Mouse (Mus musculus) embryonic facial prominence, embryonic 12.5 days (tissue): ENCODE data around the gene Exoc4. TPM values are rescaled to one million over a fixed set of nuclear protein-coding genes. Genes with fewer than 3 reads are reported as not detected.

Source experiments
- ATAC-seq: fragments of 200-750 bp; cut with Nextera tagmentation; 2 replicates; pipeline ENCODE4 v1.8.0; 2017; ENCODE audit not compliant: insufficient number of reproducible peaks, insufficient read depth, low FRiP score, low TSS enrichment
- H3K27ac ChIP-seq: fragments of 300-500 bp; sonication (generic); 2 replicates; pipeline ENCODE4 v1.5.1; 2016; ENCODE audit warnings: mild to moderate bottlenecking
- H3K27me3 ChIP-seq: fragments of 300-500 bp; sonication (generic); 2 replicates; pipeline ENCODE4 v1.6.1; 2016; ENCODE audit warnings: mild to moderate bottlenecking, moderate library complexity
- H3K36me3 ChIP-seq: fragments of 300-500 bp; sonication (generic); 2 replicates; pipeline ENCODE4 v1.6.1; 2016; ENCODE audit warnings: mild to moderate bottlenecking
- H3K4me1 ChIP-seq: fragments of 300-500 bp; sonication (generic); 2 replicates; pipeline ENCODE4 v1.6.1; 2016
- H3K4me2 ChIP-seq: fragments of 300-500 bp; sonication (generic); replicated peaks from 2 replicates; pipeline ENCODE4 v1.6.1; 2016; ENCODE audit warnings: mild to moderate bottlenecking, moderate library complexity
- H3K4me3 ChIP-seq: fragments of 300-500 bp; sonication (generic); 2 replicates; pipeline ENCODE4 v1.5.1; 2016; ENCODE audit warnings: mild to moderate bottlenecking
- H3K9ac ChIP-seq: fragments of 300-500 bp; sonication (generic); 2 replicates; pipeline ENCODE4 v1.6.1; 2016; ENCODE audit warnings: mild to moderate bottlenecking, moderate library complexity
- H3K9me3 ChIP-seq: fragments of 300-500 bp; sonication (generic); 2 replicates; pipeline ENCODE4 v1.6.1; 2016; ENCODE audit warnings: mild to moderate bottlenecking, moderate library complexity
- WGBS: fragments of 180-500 bp; shearing (Covaris S2); methylation state at CpG from one replicate; pipeline ENCODE4 v1.1.7; 2016; 5-methylcytosine and 5-hydroxymethylcytosine counted together
- polyA plus RNA-seq: library from polyadenylated mRNA; unstranded; fragments of >200 nt; fragmentation: Nextera tagmentation; extraction: Ambion mirVana; gene quantifications from 2 replicates; pipeline ENCODE4 v1.2.1, GENCODE M21; 2016

The Exoc4 gene
- polyA plus RNA-seq, 1 experiment from 2014 or later, result 39.1 TPM

GRCm38 (mm10) chr6:33832978-33833377, 584.1 kb downstream of the Exoc4 start:
- no peak overlapping the region for H3K4me2 ChIP-seq
- H3K9ac ChIP-seq, result no peak overlapping the region
- 49% methylated on average over 4 of the region's 4 CpGs for WGBS
- H3K4me3 ChIP-seq, result no peak overlapping the region
- no peak overlapping the region for H3K27ac ChIP-seq
- H3K36me3 ChIP-seq, result no peaks in the 10 kb centered on the region
- no peak for ATAC-seq
- H3K27me3 ChIP-seq, result no peaks in the 10 kb centered on the region
- H3K9me3 ChIP-seq, result no peaks in the 10 kb centered on the region
- H3K4me1 ChIP-seq, result no peaks in the 10 kb centered on the region

GRCm38 (mm10) chr6:33836048-33836780, 587.3 kb downstream of the Exoc4 start:
- 75% methylated on average over 3 of the region's 3 CpGs for WGBS
- H3K4me3 ChIP-seq, result no peak overlapping the region
- H3K27ac ChIP-seq, result no peak overlapping the region
- H3K4me2 ChIP-seq, result no peak overlapping the region
- H3K9me3 ChIP-seq, result no peaks in the 10 kb centered on the region
- H3K27me3 ChIP-seq, result no peaks in the 10 kb centered on the region
- no peak for ATAC-seq
- no peak overlapping the region for H3K9ac ChIP-seq
- no peaks in the 10 kb centered on the region for H3K4me1 ChIP-seq
- no peaks in the 10 kb centered on the region for H3K36me3 ChIP-seq

- H3K4me3 ChIP-seq, result no peak overlapping the region
- no peaks in the 10 kb centered on the region for H3K36me3 ChIP-seq
- no peaks in the 10 kb centered on the region for H3K4me1 ChIP-seq
- ATAC-seq, result no peak
- no peaks in the 10 kb centered on the region for H3K9me3 ChIP-seq
- H3K9ac ChIP-seq, result no peak overlapping the region
- H3K27me3 ChIP-seq, result no peaks in the 10 kb centered on the region
- 70% methylated on average over 1 of the region's 1 CpGs for WGBS
- H3K27ac ChIP-seq, result no peak overlapping the region
- H3K4me2 ChIP-seq, result no peak overlapping the region
These were observed 594.0 kb downstream of the Exoc4 start for GRCm38 (mm10) chr6:33842901-33843300.

GRCm38 (mm10) chr6:33859049-33859448, 610.2 kb downstream of the Exoc4 start:
- Histone ChIP-seq H3K4me3 (no peak overlapping the region), H3K4me2 (no peak overlapping the region), H3K36me3 (no peaks in the 10 kb centered on the region), H3K27ac (no peak overlapping the region), H3K9me3 (no peaks in the 10 kb centered on the region), H3K27me3 (no peaks in the 10 kb centered on the region), H3K9ac (no peak overlapping the region), H3K4me1 (no peaks in the 10 kb centered on the region)
- no peak for ATAC-seq
- WGBS, result 61% methylated on average over 3 of the region's 3 CpGs

GRCm38 (mm10) chr6:33865752-33866151, 616.9 kb downstream of the Exoc4 start:
- Histone ChIP-seq H3K9ac (no peak overlapping the region), H3K4me2 (no peak overlapping the region), H3K4me3 (no peak overlapping the region), H3K27ac (no peak overlapping the region), H3K4me1 (no peaks in the 10 kb centered on the region), H3K9me3 (no peaks in the 10 kb centered on the region), H3K36me3 (no peaks in the 10 kb centered on the region), H3K27me3 (no peaks in the 10 kb centered on the region)
- ATAC-seq, result no peak
- 63% methylated on average over 3 of the region's 3 CpGs for WGBS

GRCm38 (mm10) chr6:33866901-33867580, 618.2 kb downstream of the Exoc4 start:
- H3K4me2 ChIP-seq, result no peak overlapping the region
- WGBS, result 89% methylated on average over 3 of the region's 3 CpGs
- H3K9me3 ChIP-seq, result no peaks in the 10 kb centered on the region

GRCm38 (mm10) chr6:33869251-33869650, 620.4 kb downstream of the Exoc4 start:
- Histone ChIP-seq H3K9ac (no peak overlapping the region), H3K4me1 (0 out of 2 replicates have a peak, but pooled peaks cover 2% of the 10 kb centered on the region), H3K4me2 (no peak overlapping the region), H3K27ac (no peak overlapping the region), H3K9me3 (no peaks in the 10 kb centered on the region), H3K36me3 (no peaks in the 10 kb centered on the region), H3K4me3 (no peak overlapping the region), H3K27me3 (no peaks in the 10 kb centered on the region)
- no peak for ATAC-seq
- 92% methylated on average over 3 of the region's 3 CpGs for WGBS

More at GRCm38 (mm10) chr6:33866901-33867580, 618.2 kb downstream of the Exoc4 start:
- ATAC-seq, result no peak
- no peak overlapping the region for H3K27ac ChIP-seq
- H3K4me1 ChIP-seq, result no peaks in the 10 kb centered on the region
- H3K36me3 ChIP-seq, result no peaks in the 10 kb centered on the region
- no peaks in the 10 kb centered on the region for H3K27me3 ChIP-seq
- H3K9ac ChIP-seq, result no peak overlapping the region
- no peak overlapping the region for H3K4me3 ChIP-seq

GRCm38 (mm10) chr6:33870468-33871142, 621.7 kb downstream of the Exoc4 start:
- no peak overlapping the region for H3K9ac ChIP-seq
- no peak overlapping the region for H3K4me2 ChIP-seq
- WGBS, result 56% methylated on average over 9 of the region's 9 CpGs
- H3K9me3 ChIP-seq, result no peaks in the 10 kb centered on the region
- no peak overlapping the region for H3K27ac ChIP-seq
- no peaks in the 10 kb centered on the region for H3K27me3 ChIP-seq
- H3K4me1 ChIP-seq, result 0 out of 2 replicates have a peak, but pooled peaks cover 2% of the 10 kb centered on the region
- no peak overlapping the region for H3K4me3 ChIP-seq
- no peak for ATAC-seq
- no peaks in the 10 kb centered on the region for H3K36me3 ChIP-seq

- no peak for ATAC-seq
- Histone ChIP-seq H3K9ac (no peak overlapping the region), H3K27ac (no peak overlapping the region), H3K4me2 (no peak overlapping the region), H3K9me3 (no peaks in the 10 kb centered on the region), H3K4me1 (0 out of 2 replicates have a peak, but pooled peaks cover 2% of the 10 kb centered on the region), H3K27me3 (no peaks in the 10 kb centered on the region), H3K4me3 (no peak overlapping the region), H3K36me3 (no peaks in the 10 kb centered on the region)
- WGBS, result 54% methylated on average over 1 of the region's 1 CpGs
These were observed 622.4 kb downstream of the Exoc4 start for GRCm38 (mm10) chr6:33871286-33871685.

GRCm38 (mm10) chr6:33872192-33872591, 623.3 kb downstream of the Exoc4 start:
- no peaks in the 10 kb centered on the region for H3K36me3 ChIP-seq
- H3K4me2 ChIP-seq, result no peak overlapping the region
- H3K9ac ChIP-seq, result no peak overlapping the region
- no peaks in the 10 kb centered on the region for H3K9me3 ChIP-seq
- ATAC-seq, result no peak
- 35% methylated on average over 1 of the region's 1 CpGs for WGBS
- 0 out of 2 replicates have a peak, but pooled peaks cover 2% of the 10 kb centered on the region for H3K4me1 ChIP-seq
- H3K27me3 ChIP-seq, result no peaks in the 10 kb centered on the region
- H3K27ac ChIP-seq, result no peak overlapping the region
- no peak overlapping the region for H3K4me3 ChIP-seq

- Histone ChIP-seq H3K4me3 (no peak overlapping the region), H3K36me3 (no peaks in the 10 kb centered on the region), H3K27ac (no peak overlapping the region), H3K4me2 (no peak overlapping the region), H3K9ac (no peak overlapping the region), H3K27me3 (no peaks in the 10 kb centered on the region), H3K4me1 (0 out of 2 replicates have a peak, but pooled peaks cover 2% of the 10 kb centered on the region), H3K9me3 (no peaks in the 10 kb centered on the region)
- no peak for ATAC-seq
- 79% methylated on average over 5 of the region's 5 CpGs for WGBS
These were observed 624.1 kb downstream of the Exoc4 start for GRCm38 (mm10) chr6:33873000-33873399.
